Mouse (Mus musculus): ENCODE results near the gene Mcf2l.

Mcf2l gene

GRCm38 (mm10) chr8:12948574-12948961 is 75.0 kb downstream of the Mcf2l start:
- in situ Hi-C loops (cut with MboI, MseI): no loop called here

GRCm38 (mm10) chr8:12951051-12951630 is 77.5 kb downstream of the Mcf2l start:
- in situ Hi-C loops (cut with MboI, MseI): no loop called here

DNA sequence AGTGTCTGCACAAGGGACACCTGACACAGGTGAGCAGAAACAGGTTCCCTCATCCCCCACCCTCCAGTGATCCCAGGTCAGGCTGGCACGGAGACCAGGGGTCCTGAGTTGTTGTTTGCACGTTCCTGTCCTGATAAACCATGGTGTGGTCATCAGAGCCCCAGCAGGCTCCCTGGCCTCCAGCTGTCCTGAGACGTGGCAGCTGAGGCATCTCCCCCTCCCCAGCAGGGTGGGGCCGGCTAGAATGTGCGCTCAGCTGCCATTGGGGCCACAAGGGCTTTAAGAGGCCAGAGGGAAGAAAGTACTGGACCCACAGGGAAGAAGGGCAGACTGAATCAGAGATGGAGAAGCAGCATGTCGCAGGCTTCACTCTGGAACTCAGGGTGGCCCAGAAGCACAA is 79.1 kb downstream of the Mcf2l start:
- in situ Hi-C loops (cut with MboI, MseI): no loop called here

GRCm38 (mm10) chr8:12955362-12955879 is 81.8 kb downstream of the Mcf2l start:
- in situ Hi-C loops (cut with MboI, MseI): no loop called here

DNA sequence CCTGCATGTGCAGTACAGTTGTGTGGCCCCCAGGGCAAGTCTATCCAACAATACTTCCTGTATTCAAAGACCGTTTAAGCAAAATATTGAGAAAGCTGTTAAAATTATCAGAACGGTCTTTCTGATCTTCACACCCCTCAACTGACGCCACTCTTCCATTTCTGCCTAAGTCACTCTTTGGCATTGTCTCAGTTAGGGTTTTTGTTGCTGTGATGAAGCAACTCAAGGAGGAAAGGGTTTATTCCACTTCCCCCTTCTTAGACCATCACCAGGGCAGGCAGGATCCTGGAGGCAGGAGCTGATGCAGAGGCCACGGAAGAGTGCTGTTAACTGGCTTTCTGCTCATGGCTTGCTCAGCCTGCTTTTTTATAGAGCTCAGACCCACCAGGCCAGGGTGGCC is 82.3 kb downstream of the Mcf2l start:
- in situ Hi-C loops (cut with MboI, MseI): no loop called here

GRCm38 (mm10) chr8:12956941-12957340 is 83.3 kb downstream of the Mcf2l start:
- in situ Hi-C loops (cut with MboI, MseI): no loop called here

- in situ Hi-C loops (cut with MboI, MseI): no loop called here
Measured at GRCm38 (mm10) chr8:12957419-12957818, 83.8 kb downstream of the Mcf2l start.

DNA sequence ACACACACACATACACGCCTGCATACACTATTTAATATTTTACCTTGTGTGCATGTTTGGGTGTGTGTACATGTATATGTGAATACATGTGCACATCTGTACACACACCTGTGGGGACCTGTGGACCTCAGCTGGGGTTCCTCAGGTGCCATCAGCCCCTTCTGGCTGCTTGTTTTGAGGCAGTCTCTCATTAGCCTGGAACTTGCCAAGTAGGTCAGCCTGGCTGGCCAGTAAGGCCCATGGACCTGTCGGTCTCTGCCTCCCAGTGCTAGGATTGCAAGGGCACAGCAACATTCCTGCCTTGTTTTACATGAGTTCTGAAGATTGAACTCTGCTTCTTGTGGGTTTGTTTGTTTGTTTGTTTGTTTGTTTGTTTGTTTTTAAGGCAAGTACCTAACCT is 87.0 kb downstream of the Mcf2l start:
- in situ Hi-C loops (cut with MboI, MseI): no loop called here

- in situ Hi-C loops (cut with MboI, MseI): no loop called here
Measured at GRCm38 (mm10) chr8:12961211-12961610, 87.6 kb downstream of the Mcf2l start.

GRCm38 (mm10) chr8:12961821-12962534 is 88.4 kb downstream of the Mcf2l start:
- in situ Hi-C loops (cut with MboI, MseI): no loop called here

DNA sequence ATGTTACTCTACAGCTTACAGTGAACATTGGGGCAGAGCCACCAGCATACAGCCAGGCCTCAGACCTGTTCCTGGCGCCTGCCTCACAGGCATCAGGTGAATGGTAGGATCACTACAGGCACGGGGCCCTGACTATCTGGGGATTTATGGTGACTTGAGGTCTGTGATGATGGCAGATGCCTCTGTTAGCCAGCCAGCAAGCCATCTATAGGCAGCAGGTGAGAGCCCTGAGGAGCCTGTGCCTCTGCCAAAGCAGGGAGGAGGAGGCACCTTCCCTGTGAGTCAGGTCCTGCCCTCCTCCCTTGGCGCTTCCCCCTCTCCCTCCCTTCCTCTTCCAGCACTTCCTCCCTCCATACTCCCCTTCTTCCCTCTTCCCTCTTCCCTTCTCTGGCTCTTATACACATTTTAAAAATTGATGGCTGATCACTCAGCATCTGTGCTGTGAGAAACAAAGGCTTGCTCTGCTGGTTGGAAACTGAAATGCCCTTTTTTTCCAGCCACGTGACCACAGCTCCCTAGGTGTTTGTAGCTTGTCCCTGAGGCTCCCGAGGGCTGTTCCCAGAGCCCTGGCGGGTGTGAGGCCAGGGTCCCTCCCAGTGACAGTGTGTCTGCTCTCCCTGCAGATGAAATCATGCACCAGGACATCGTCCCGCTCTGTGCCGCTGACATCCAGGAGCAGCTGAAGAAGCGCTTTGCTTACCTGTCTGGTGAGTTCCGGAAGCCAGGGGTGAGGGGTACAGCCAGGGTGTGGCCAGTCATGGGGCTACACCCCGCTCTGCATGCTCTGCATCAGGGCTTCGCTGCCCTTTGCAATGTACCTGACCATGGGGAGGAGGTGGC is 89.2 kb downstream of the Mcf2l start:
- in situ Hi-C loops (cut with MboI, MseI): no loop called here

DNA sequence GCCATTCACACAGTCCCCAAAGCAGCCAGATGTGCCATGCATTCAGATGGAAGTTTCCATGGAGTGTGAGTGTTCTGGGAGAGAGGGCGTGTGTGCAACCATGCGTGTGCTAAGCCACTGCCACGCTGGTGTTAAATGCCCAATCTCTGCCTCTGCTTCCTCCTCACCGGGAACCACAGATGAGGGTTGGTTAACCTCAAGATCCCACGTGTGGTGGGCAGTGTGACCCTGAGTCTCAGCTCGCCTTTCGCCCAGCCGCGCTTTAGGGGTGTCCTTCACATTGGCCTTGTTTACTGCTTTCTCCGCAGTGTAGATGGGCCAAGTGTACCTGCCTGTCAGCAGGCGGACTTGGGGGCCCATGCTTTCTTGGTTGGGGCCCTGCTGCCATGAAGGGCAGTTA is 102.7 kb downstream of the Mcf2l start:
- in situ Hi-C loops (cut with MboI, MseI): no loop called here

GRCm38 (mm10) chr8:12976723-12977122 is 103.1 kb downstream of the Mcf2l start:
- in situ Hi-C loops (cut with MboI, MseI): no loop called here

- in situ Hi-C loops (cut with MboI, MseI): no loop called here
Measured at GRCm38 (mm10) chr8:12977325-12977724, 103.7 kb downstream of the Mcf2l start.

GRCm38 (mm10) chr8:12978308-12978707 is 104.7 kb downstream of the Mcf2l start:
- in situ Hi-C loops (cut with MboI, MseI): no loop called here

GRCm38 (mm10) chr8:12978726-12979125 is 105.1 kb downstream of the Mcf2l start:
- in situ Hi-C loops (cut with MboI, MseI): no loop called here

DNA sequence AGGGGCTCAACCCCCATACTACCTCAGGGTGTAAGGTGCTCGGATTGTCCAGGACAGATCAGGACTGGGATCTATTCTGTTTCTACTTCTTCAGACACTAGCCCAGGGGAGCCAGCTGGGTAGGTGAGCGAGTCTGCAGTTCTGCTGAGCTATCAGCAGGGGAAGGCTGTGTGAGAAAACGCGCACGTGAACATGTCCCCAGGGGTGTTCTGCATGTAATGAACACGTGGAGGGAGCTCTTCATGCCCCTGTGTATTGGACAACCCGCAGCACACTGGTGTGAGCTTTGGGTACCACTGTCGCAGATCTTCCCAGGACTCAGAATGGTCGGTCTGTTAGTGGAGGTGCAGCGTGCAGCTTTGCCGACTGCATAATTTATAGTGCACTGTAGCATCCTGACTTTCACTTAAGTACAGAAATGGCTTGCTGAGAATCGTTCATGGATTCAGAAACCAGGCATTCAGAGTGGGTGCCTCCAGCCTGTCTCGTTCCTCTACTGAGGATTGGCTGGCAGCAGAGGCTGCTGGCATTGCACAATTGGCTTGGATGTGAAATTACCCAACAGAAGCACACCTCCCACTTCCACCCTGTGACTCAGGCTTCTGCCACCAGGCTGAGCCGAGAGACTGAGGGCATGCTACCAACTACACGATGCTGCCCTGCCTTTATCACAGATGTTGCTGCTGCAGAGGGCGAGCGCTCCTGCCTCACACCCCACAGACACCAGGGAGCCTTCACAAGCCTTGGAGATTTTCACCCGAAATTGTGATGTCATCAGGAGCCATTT is 110.3 kb downstream of the Mcf2l start:
- in situ Hi-C loops (cut with MboI, MseI): loop anchor here (10.0 kb wide), 1 partner anchor 261 kb away; no protein-coding TSS in a partner anchor

DNA sequence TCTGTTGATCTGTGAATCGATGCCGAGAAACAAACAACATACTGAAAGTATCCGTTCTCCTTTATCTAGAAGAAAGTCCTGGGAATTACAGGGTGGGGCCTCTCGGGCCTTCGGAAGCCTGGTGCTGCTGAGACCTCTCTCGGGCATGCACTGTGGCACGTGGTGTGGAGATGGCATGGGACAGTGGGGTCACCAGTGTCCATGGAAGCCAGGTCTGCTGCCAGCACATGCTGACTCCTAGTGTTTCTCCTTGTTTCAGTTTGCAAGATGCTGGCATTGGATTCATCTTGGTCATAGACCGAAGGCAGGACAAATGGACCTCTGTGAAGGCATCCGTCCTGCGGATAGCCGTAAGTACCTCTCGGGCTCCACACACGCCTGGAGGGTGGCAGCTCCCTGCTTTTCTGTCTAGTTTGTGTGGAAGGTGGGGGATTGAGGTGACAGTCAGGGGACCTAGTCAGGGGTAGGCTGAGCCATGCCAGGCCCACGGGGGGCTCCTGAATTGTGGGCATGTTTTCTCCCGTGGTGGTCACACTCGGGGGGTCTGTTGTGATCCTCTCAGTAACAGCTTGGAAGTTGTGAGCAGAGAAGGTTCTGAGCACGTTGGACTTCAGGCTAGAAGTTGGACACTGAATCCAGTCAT is 111.1 kb downstream of the Mcf2l start:
- in situ Hi-C loops (cut with MboI, MseI): loop anchor here (10.0 kb wide), 1 partner anchor 260 kb away; no protein-coding TSS in a partner anchor

- in situ Hi-C loops (cut with MboI, MseI): loop anchor here (10.0 kb wide), 1 partner anchor 260 kb away; no protein-coding TSS in a partner anchor
Measured at GRCm38 (mm10) chr8:12985259-12985658, 111.7 kb downstream of the Mcf2l start.

DNA sequence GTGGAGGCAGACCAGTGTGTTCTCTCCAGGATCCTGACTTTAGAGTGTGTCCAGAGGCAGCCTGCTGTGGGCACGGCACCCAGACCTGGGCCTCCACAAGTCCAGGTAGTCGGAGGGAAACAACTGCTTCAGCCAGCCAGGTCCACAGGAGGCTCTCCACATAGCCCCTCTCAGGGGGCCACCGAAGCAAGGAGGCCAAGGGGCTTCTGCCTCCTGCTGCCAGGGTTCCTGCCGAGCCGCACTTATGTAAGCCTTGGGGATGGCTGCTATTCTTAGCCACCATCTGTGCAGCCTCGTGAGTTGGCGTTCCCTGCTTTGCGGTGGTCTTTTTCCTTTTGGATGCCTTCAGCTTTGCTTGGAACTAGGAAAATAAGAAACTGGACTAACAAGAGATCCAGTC is 114.0 kb downstream of the Mcf2l start:
- in situ Hi-C loops (cut with MboI, MseI): loop anchor here (10.0 kb wide), 1 partner anchor 257 kb away; no protein-coding TSS in a partner anchor

All from regulatory T cell (primary cell).